Mouse (Mus musculus) limb, embryonic 13.5 days (tissue): Measurements from ENCODE around the gene Bpifb2. TPM values are rescaled to one million over a fixed set of nuclear protein-coding genes. Genes with fewer than 3 reads are reported as not detected.

Source experiments
- ATAC-seq: fragments of 200-750 bp; cut with Nextera tagmentation; 2 replicates; pipeline ENCODE4 v1.8.0; 2017; ENCODE audit warnings: low read depth, moderate number of reproducible peaks, moderate TSS enrichment; ENCODE audit not compliant: low FRiP score
- H3K27ac ChIP-seq: fragments of 300-500 bp; sonication (generic); 2 replicates; pipeline ENCODE4 v1.5.1; 2015; ENCODE audit warnings: inconsistent platforms, mild to moderate bottlenecking, moderate library complexity
- H3K27me3 ChIP-seq: fragments of 300-500 bp; sonication (generic); 2 replicates; pipeline ENCODE4 v1.6.1; 2015; ENCODE audit warnings: mild to moderate bottlenecking, inconsistent platforms
- H3K36me3 ChIP-seq: fragments of 300-500 bp; sonication (generic); 2 replicates; pipeline ENCODE4 v1.6.1; 2015; ENCODE audit warnings: inconsistent platforms, mild to moderate bottlenecking, moderate library complexity
- H3K4me1 ChIP-seq: fragments of 300-500 bp; sonication (generic); 2 replicates; pipeline ENCODE4 v1.6.1; 2015; ENCODE audit warnings: inconsistent platforms
- H3K4me2 ChIP-seq: fragments of 300-500 bp; sonication (generic); replicated peaks from 2 replicates; pipeline ENCODE4 v1.6.1; 2015; ENCODE audit warnings: inconsistent platforms, mild to moderate bottlenecking, moderate library complexity
- H3K4me3 ChIP-seq: fragments of 300-500 bp; sonication (generic); 2 replicates; pipeline ENCODE4 v1.5.1; 2015; ENCODE audit warnings: moderate library complexity, mild to moderate bottlenecking, inconsistent platforms
- H3K9ac ChIP-seq: fragments of 300-500 bp; sonication (generic); 2 replicates; pipeline ENCODE4 v1.6.1; 2015; ENCODE audit warnings: mild to moderate bottlenecking, inconsistent platforms
- H3K9me3 ChIP-seq: fragments of 300-500 bp; sonication (generic); 2 replicates; pipeline ENCODE4 v1.6.1; 2016; ENCODE audit warnings: inconsistent platforms
- WGBS: fragments of 180-500 bp; shearing (Covaris S2); methylation state at CpG from one replicate; pipeline ENCODE4 v1.1.7; 2015; 5-methylcytosine and 5-hydroxymethylcytosine counted together
- polyA plus RNA-seq: library from polyadenylated mRNA; unstranded; fragments of >200 nt; fragmentation: Nextera tagmentation; extraction: Ambion mirVana; gene quantifications from 2 replicates; pipeline ENCODE4 v1.2.1, GENCODE M21; 2015

Bpifb2 gene
- polyA plus RNA-seq, 1 experiment from 2014 or later: not detected

DNA sequence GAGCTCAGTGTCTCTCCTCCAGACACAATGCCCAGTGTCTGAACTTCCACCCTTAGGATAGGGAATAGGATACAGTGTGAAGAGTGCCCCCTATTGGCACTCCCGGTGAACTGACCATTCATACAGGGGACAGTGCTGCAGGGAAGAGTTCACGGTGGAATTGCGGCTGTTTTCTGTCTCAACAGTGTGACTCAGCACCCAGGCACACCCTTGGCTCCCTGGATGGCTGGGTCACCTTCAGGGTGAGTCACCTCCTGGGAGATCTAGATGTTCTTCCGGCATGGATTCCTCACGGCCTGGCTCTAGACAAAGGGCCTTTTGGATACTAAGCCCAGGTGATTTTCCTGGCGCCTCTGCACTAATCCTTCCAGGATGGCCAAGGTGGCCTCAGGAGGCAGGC lies 60.5 kb downstream of the Bpifb2 start:
- Histone ChIP-seq H3K4me3 (no peak overlapping the region), H3K4me2 (no peak overlapping the region), H3K4me1 (no peaks in the 10 kb centered on the region), H3K36me3 (no peaks in the 10 kb centered on the region), H3K27me3 (no peaks in the 10 kb centered on the region), H3K9ac (no peak overlapping the region), H3K9me3 (no peaks in the 10 kb centered on the region), H3K27ac (no peak overlapping the region)
- 91% methylated on average over 6 of the region's 6 CpGs for WGBS
- no peak for ATAC-seq

DNA sequence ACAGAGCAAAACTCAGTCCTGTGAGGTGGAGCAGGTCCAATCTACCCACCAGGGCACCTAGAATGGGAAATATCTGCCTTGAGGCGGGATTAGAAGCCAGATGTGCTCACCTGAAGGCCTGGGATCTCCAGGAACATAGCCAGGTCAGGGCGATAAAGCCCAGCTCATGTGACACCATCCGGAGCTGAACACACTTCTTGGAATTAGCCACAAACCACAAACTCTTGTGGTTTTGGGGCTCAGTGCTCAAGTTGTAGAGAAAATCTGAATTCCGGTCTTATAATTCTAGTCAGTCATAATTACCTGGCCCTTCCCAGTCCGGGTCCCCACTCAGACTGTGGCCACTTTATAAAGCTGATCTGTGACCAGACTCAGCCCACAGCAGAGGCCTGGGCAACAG lies 63.0 kb downstream of the Bpifb2 start, which contains the start of gene Bpifb4:
Bpifb4 (plus strand) TSS at position 370 of the 400 bp plus-strand sequence.
- Histone ChIP-seq H3K27me3 (no peaks in the 10 kb centered on the region), H3K4me2 (no peak within 1 kb of the TSS), H3K9me3 (no peaks in the 10 kb centered on the region), H3K27ac (no peak within 1 kb of the TSS), H3K36me3 (no peaks in the 10 kb centered on the region), H3K9ac (no peak within 1 kb of the TSS), H3K4me3 (no peak within 1 kb of the TSS), H3K4me1 (no peaks in the 10 kb centered on the region)
- ATAC-seq: no peak
- 79% methylated on average over 5 of the region's 5 CpGs for WGBS

DNA sequence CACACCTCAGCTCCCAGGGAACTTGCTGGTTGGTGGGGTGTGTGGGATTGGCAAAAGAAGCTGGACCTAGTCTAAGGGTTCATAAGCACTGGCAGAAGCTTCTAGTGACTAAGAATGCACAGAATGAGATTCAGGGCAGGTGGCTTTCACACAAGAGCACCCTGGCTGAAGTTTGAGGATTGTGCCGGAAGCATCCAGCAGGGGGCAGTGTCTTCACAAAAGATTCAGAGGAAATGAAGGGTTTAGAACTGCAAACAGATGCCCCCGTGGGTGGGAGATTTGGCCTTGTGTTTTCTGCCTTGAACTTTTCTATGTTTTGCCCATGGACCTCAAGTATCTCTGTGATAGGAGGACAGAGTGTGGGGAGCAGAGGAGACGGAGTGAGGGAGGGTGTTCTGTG lies 68.7 kb downstream of the Bpifb2 start:
- H3K4me3 ChIP-seq: no peak overlapping the region
- WGBS: 46% methylated on average over 3 of the region's 3 CpGs
- no peaks in the 10 kb centered on the region for H3K36me3 ChIP-seq
- H3K27me3 ChIP-seq: no peaks in the 10 kb centered on the region
- no peak overlapping the region for H3K4me2 ChIP-seq
- ATAC-seq: no peak
- no peak overlapping the region for H3K9ac ChIP-seq
- no peaks in the 10 kb centered on the region for H3K9me3 ChIP-seq
- H3K27ac ChIP-seq: no peak overlapping the region
- no peaks in the 10 kb centered on the region for H3K4me1 ChIP-seq

DNA sequence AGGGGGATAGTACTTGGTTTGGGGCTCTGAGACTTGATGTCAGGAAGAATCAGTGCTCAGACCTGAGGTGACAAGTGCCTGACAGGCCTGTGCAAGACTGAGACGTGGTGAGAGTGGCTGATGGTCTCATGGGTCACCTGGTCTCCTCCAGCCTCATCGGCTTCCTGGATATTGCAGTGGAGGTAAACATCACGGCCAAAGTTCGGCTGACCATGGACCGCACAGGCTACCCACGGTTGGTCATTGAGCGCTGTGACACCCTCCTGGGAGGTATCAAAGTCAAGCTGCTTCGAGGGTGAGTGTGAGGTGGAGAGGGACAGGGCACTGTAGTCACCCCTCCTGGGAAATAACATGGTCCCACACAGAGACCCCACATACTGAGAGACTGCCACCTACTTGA lies 69.7 kb downstream of the Bpifb2 start:
- Histone ChIP-seq H3K4me3 (no peak overlapping the region), H3K27ac (no peak overlapping the region), H3K9ac (no peak overlapping the region), H3K4me1 (no peaks in the 10 kb centered on the region), H3K36me3 (no peaks in the 10 kb centered on the region), H3K4me2 (no peak overlapping the region), H3K27me3 (no peaks in the 10 kb centered on the region), H3K9me3 (no peaks in the 10 kb centered on the region)
- ATAC-seq: no peak
- 81% methylated on average over 8 of the region's 8 CpGs for WGBS

Other genes with a start within 250 kb of the Bpifb2 start
- 77.0 and 79.4 TPM in 2 replicates for gene Commd7, start 242.3 kb upstream of the Bpifb2 start, polyA plus RNA-seq
- 10.8 and 11.1 TPM in 2 replicates for gene Dnmt3b, start 225.6 kb upstream of the Bpifb2 start, polyA plus RNA-seq
- gene Dnmt3c, start 178.4 kb upstream of the Bpifb2 start, polyA plus RNA-seq: not detected in 2 replicates
- 224 and 228 TPM in 2 replicates for gene Mapre1, start 133.8 kb upstream of the Bpifb2 start, polyA plus RNA-seq
- gene Efcab8, start 95.1 kb upstream of the Bpifb2 start, polyA plus RNA-seq: 0.09 and 0.15 TPM in 2 replicates
- not detected in 2 replicates for gene Sun5, start 4.0 kb upstream of the Bpifb2 start, polyA plus RNA-seq
- gene Bpifb6, start 25.3 kb downstream of the Bpifb2 start, polyA plus RNA-seq: not detected in 2 replicates
- gene Bpifb3, start 43.2 kb downstream of the Bpifb2 start, polyA plus RNA-seq: not detected in 2 replicates
- not detected in 2 replicates for gene Bpifb4, start 63.2 kb downstream of the Bpifb2 start, polyA plus RNA-seq
- not detected in 2 replicates for gene Bpifa6, start 99.9 kb downstream of the Bpifb2 start, polyA plus RNA-seq
- not detected in 2 replicates for gene Bpifa2, start 133.2 kb downstream of the Bpifb2 start, polyA plus RNA-seq